ENCODE assay signal across 13 mouse cellular contexts in genomic region chr2:135700686-135701413, GRCm38 (mm10). TPM values are rescaled to one million over a fixed set of nuclear protein-coding genes. Genes with fewer than 3 reads are reported as not detected.
DNase-seq lines count a peak whose midpoint lies in the region; ATAC-seq and TF ChIP-seq lines count a peak whose summit lies in the region.
"Had no signal": no experiment of that assay in that cellular context is flagged by ENCODE, and none has a peak within 500 bp of the region (broad histone marks: within the 10 kb centered on the region; RNA-seq: fewer than 3 reads in every experiment).

No protein-coding gene starts in this region.

- H3K36me3 ChIP-seq in heart, embryonic 10.5 days = no peaks in the 10 kb centered on the region
- H3K36me3 ChIP-seq in heart, embryonic 11.5 days (ENCODE audit: control insufficient read depth, insufficient read depth, low read length) = no peaks in the 10 kb centered on the region
- peaks cover 0 to 20% of the 10 kb centered on the region in 2 experiments; a peak in 2 of 4 replicates for H3K36me3 ChIP-seq in MEL (ENCODE audit: control insufficient read depth in 1 of 2, insufficient read depth in 2 of 2, low read length in 2 of 2)
- no peaks in the 10 kb centered on the region for H3K36me3 ChIP-seq in liver, embryonic 15.5 days (replicated peaks)
- no peaks in the 10 kb centered on the region for H3K36me3 ChIP-seq in intestine, postnatal 0 days (ENCODE audit: control insufficient read depth, insufficient read depth)
- H3K36me3 ChIP-seq: G1E had no signal

- no peaks in the 10 kb centered on the region for H3K9me3 ChIP-seq in heart, embryonic 10.5 days
- H3K9me3 ChIP-seq in heart, embryonic 11.5 days (replicated peaks; ENCODE audit: control insufficient read depth, low read length) = no peaks in the 10 kb centered on the region
- no peaks in the 10 kb centered on the region for H3K9me3 ChIP-seq in MEL (replicated peaks; ENCODE audit: insufficient read depth, low read length)
- H3K9me3 ChIP-seq in liver, embryonic 15.5 days (replicated peaks) = no peaks in the 10 kb centered on the region
- no peaks in the 10 kb centered on the region for H3K9me3 ChIP-seq in intestine, postnatal 0 days (ENCODE audit: control insufficient read depth)

- H3K4me2 ChIP-seq in heart, embryonic 11.5 days = no peak overlapping the region
- no peak overlapping the region for H3K4me2 ChIP-seq in liver, embryonic 15.5 days
- H3K4me2 ChIP-seq in intestine, postnatal 0 days (replicated peaks; ENCODE audit: low read depth) = no peak overlapping the region

- no peak for ATAC-seq in heart, embryonic 11.5 days (replicated peaks; ENCODE audit: insufficient number of reproducible peaks, low FRiP score, low TSS enrichment)
- ATAC-seq in common myeloid progenitor, adult 5-6 weeks (replicated peaks; ENCODE audit: low read depth, poor library complexity, severe bottlenecking) = peak; percentile 98
- peak; percentile 92 for ATAC-seq in liver, embryonic 15.5 days (ENCODE audit: insufficient read depth)
- ATAC-seq in intestine, postnatal 0 days = no peak

- peak; percentile 100 for TF ChIP-seq EP300 in MEL (IDR thresholded peaks at IDR 0.05; ENCODE audit: low read depth in 1 of 2, low read length in 2 of 2)

- 0 out of 2 replicates have a peak overlapping the region, but pooled peaks have one; percentile 32 for H3K27ac ChIP-seq in heart, embryonic 10.5 days
- H3K27ac ChIP-seq in heart, embryonic 11.5 days (ENCODE audit: low read depth, low read length) = no peak overlapping the region
- H3K27ac ChIP-seq in MEL (ENCODE audit: control insufficient read depth, low read depth, low read length) = peak overlapping the region; percentile 90
- H3K27ac ChIP-seq in liver, embryonic 15.5 days (replicated peaks) = no peak overlapping the region
- no peak overlapping the region for H3K27ac ChIP-seq in intestine, postnatal 0 days (ENCODE audit: low read depth, low read length)
- H3K27ac ChIP-seq: macrophage had no signal

- TF ChIP-seq POLR2A in MEL (IDR thresholded peaks at IDR 0.05; ENCODE audit: control insufficient read depth in 1 of 2, insufficient read depth in 1 of 2, low read depth in 1 of 2, low read length in 2 of 2, poor library complexity in 1 of 2) = no peak

- H3K4me3 ChIP-seq in heart, embryonic 10.5 days = no peak overlapping the region
- H3K4me3 ChIP-seq in heart, embryonic 11.5 days (ENCODE audit: low read depth, low read length) = no peak overlapping the region
- no peak overlapping the region for H3K4me3 ChIP-seq in MEL (ENCODE audit: control insufficient read depth in 1 of 2, insufficient read depth in 1 of 2, low read depth in 2 of 2, low read length in 2 of 2)
- H3K4me3 ChIP-seq in liver, embryonic 15.5 days (replicated peaks) = no peak overlapping the region
- H3K4me3 ChIP-seq in intestine, postnatal 0 days (ENCODE audit: low read depth, low read length) = no peak overlapping the region

- DNase-seq in heart, embryonic 10.5 days (ENCODE audit: low spot score) = no peak
- DNase-seq in MEL (ENCODE audit: low read depth, low spot score) = peak; percentile 89
- no peak for DNase-seq in layer of hippocampus, adult 8-10 months (ENCODE audit: low spot score in 2 of 2)
- no peak for DNase-seq in gastrocnemius, postnatal 10 days
- DNase-seq: cerebellum, adult 18-20 months; embryo, embryonic 11 days; lung, adult 18-20 months had no signal

- H3K79me2 ChIP-seq in MEL (ENCODE audit: control insufficient read depth, insufficient read depth, low read length, poor library complexity) = no peaks in the 10 kb centered on the region

- TF ChIP-seq RAD21 in MEL (IDR thresholded peaks at IDR 0.05; ENCODE audit: low read depth, low read length) = no peak

- H3K27me3 ChIP-seq in heart, embryonic 10.5 days (ENCODE audit: insufficient read depth, poor library complexity, severe bottlenecking) = no peaks in the 10 kb centered on the region
- H3K27me3 ChIP-seq in heart, embryonic 11.5 days (ENCODE audit: control insufficient read depth, insufficient read depth, low read length) = no peaks in the 10 kb centered on the region
- H3K27me3 ChIP-seq in MEL (ENCODE audit: control insufficient read depth in 1 of 2, insufficient read depth in 2 of 2, low read length in 2 of 2) = no peaks in the 10 kb centered on the region
- H3K27me3 ChIP-seq in liver, embryonic 15.5 days = no peaks in the 10 kb centered on the region
- H3K27me3 ChIP-seq in intestine, postnatal 0 days (replicated peaks; ENCODE audit: control insufficient read depth, insufficient read depth, low read length) = no peaks in the 10 kb centered on the region

- H3K9ac ChIP-seq in heart, embryonic 11.5 days (ENCODE audit: low read depth, low read length) = no peak overlapping the region
- peak overlapping the region; percentile 32; the same call in 1 of the 2 replicates for H3K9ac ChIP-seq in MEL (ENCODE audit: control insufficient read depth, low read depth, low read length, poor library complexity, severe bottlenecking)
- H3K9ac ChIP-seq in liver, embryonic 15.5 days = no peak overlapping the region
- no peak overlapping the region for H3K9ac ChIP-seq in intestine, postnatal 0 days (ENCODE audit: low read depth, low read length)

- 66% methylated on average over 7 of the region's 7 CpGs for WGBS in heart, embryonic 10.5 days
- 61% methylated on average over 7 of the region's 7 CpGs for WGBS in heart, embryonic 11.5 days (ENCODE audit: insufficient replicate concordance)
- 40% methylated on average over 7 of the region's 7 CpGs for WGBS in liver, embryonic 15.5 days (ENCODE audit: insufficient replicate concordance)
- 83% methylated on average over 7 of the region's 7 CpGs for WGBS in intestine, postnatal 0 days

- H3K4me1 ChIP-seq in heart, embryonic 10.5 days = peaks cover 4% of the 10 kb centered on the region; the same call in 1 of the 2 replicates
- no peaks in the 10 kb centered on the region for H3K4me1 ChIP-seq in heart, embryonic 11.5 days (ENCODE audit: control insufficient read depth, insufficient read depth, low read length)
- peaks cover 12 to 14% of the 10 kb centered on the region in 2 experiments for H3K4me1 ChIP-seq in MEL (ENCODE audit: control insufficient read depth in 1 of 2, insufficient read depth in 2 of 2, low read length in 2 of 2)
- peaks cover 14% of the 10 kb centered on the region for H3K4me1 ChIP-seq in liver, embryonic 15.5 days (replicated peaks)
- H3K4me1 ChIP-seq in intestine, postnatal 0 days (replicated peaks; ENCODE audit: control insufficient read depth, insufficient read depth, low read length) = no peaks in the 10 kb centered on the region

- no peak for TF ChIP-seq CTCF in MEL (IDR thresholded peaks at IDR 0.05 in 2 of 3, conservative IDR thresholded peaks at IDR 0.05 in 1 of 3; ENCODE audit: control insufficient read depth in 1 of 3, insufficient read depth in 1 of 3, low read depth in 2 of 3, low read length in 3 of 3, poor library complexity in 1 of 3, severe bottlenecking in 1 of 3)
- no peak for TF ChIP-seq CTCF in intestine, postnatal 0 days (IDR thresholded peaks at IDR 0.05; ENCODE audit: low read depth)

TF ChIP-seq in MEL, 35 proteins besides CTCF, POLR2A, EP300 and RAD21 (continues in another document):
- TF ChIP-seq ZKSCAN1 (IDR thresholded peaks at IDR 0.05; ENCODE audit: low read depth, low read length) (no peak), BHLHE40 (IDR thresholded peaks at IDR 0.05; ENCODE audit: borderline replicate concordance, low read depth, low read length) (0 out of 2 replicates have a peak, but pooled peaks have one; percentile 36), TCF12 (IDR thresholded peaks at IDR 0.05; ENCODE audit: low read depth, low read length) (peak; percentile 100), ETS1 (IDR thresholded peaks at IDR 0.05; ENCODE audit: low read depth, low read length) (peak; percentile 92), NELFE (IDR thresholded peaks at IDR 0.05; ENCODE audit: low read depth, low read length) (no peak), JUND (IDR thresholded peaks at IDR 0.05; ENCODE audit: low read depth, low read length) (0 out of 2 replicates have a peak, but pooled peaks have one; percentile 5), MXI1 (IDR thresholded peaks at IDR 0.05; ENCODE audit: low read depth, low read length) (peak; percentile 91), ZMIZ1 (IDR thresholded peaks at IDR 0.05; ENCODE audit: low read depth, low read length) (no peak), KAT2A (conservative IDR thresholded peaks at IDR 0.05; ENCODE audit: low read depth, low read length) (no peak), USF2 (IDR thresholded peaks at IDR 0.05; ENCODE audit: borderline replicate concordance in 1 of 2, insufficient read depth in 1 of 2, low read depth in 1 of 2, low read length in 2 of 2) (no peak), USF1 (IDR thresholded peaks at IDR 0.05; ENCODE audit: low read depth, low read length) (no peak), ZNF384 (IDR thresholded peaks at IDR 0.05; ENCODE audit: low read depth, low read length) (peak; percentile 61; the same call in 1 of the 2 replicates), NRF1 (IDR thresholded peaks at IDR 0.05; ENCODE audit: insufficient read depth, low read depth, low read length, poor library complexity, severe bottlenecking) (no peak), ELF1 (IDR thresholded peaks at IDR 0.05; ENCODE audit: low read depth, low read length) (no peak), SMC3 (IDR thresholded peaks at IDR 0.05; ENCODE audit: low read depth, low read length) (no peak), HCFC1 (IDR thresholded peaks at IDR 0.05; ENCODE audit: low read depth, low read length) (no peak), E2F4 (IDR thresholded peaks at IDR 0.05; ENCODE audit: borderline replicate concordance, low read depth, low read length) (no peak), MAFK (IDR thresholded peaks at IDR 0.05; ENCODE audit: borderline replicate concordance, low read depth, low read length) (0 out of 2 replicates have a peak, but pooled peaks have one; percentile 54), SIN3A (IDR thresholded peaks at IDR 0.05; ENCODE audit: low read length) (peak; percentile 95), TBP (IDR thresholded peaks at IDR 0.05; ENCODE audit: low read depth, low read length) (peak; percentile 39; the same call in 1 of the 2 replicates), MYB (IDR thresholded peaks at IDR 0.05; ENCODE audit: low read depth, low read length) (peak; percentile 94)

RNA-seq across cellular contexts. Expression of gene Plcb4, which starts 42.0 kb away (rescaled TPM):
- 17.8 and 22.4 TPM in 2 replicates for polyA plus RNA-seq in heart, embryonic 10.5 days (2016; fragmentation: Nextera tagmentation; extraction: Ambion mirVana)
- 25.8 and 33.8 TPM in 2 replicates for polyA plus RNA-seq in heart, embryonic 11.5 days (2014; fragmentation: Nextera tagmentation; extraction: Ambion mirVana)
- total RNA-seq in MEL (2012; rRNA removed) = 0.33 TPM in 1 of 2 replicates, not detected in the other
- polyA plus RNA-seq in MEL (2012; ENCODE audit: insufficient read depth in 1 of 2, insufficient read length in 2 of 2, low read depth in 1 of 2, low replicate concordance in 2 of 2, missing spikeins in 1 of 2) = not detected
- total RNA-seq in common myeloid progenitor, adult 5-6 weeks (2017) = 25.3 and 34.9 TPM in 2 replicates
- polyA plus RNA-seq in liver, embryonic 15.5 days (2015; fragmentation: Nextera tagmentation; extraction: Ambion mirVana) = 1.6 and 2.2 TPM in 2 replicates
- 10 to 100 TPM; 18.2 to 34.6 (median 22.3) TPM for total RNA-seq in layer of hippocampus, adult 8-10 months (2022)
- total RNA-seq in gastrocnemius, postnatal 10 days (2021) = 10 to 100 TPM; 32.8 to 39.9 TPM
- polyA plus RNA-seq in intestine, postnatal 0 days (2015; fragmentation: Nextera tagmentation; extraction: Ambion mirVana) = 5.5 and 5.9 TPM in 2 replicates
- polyA plus RNA-seq: G1E had no signal

Comparison
In these comparisons a context has a peak if more than half of its experiments do, and no peak if none do; other contexts are left out.
1. H3K27ac ChIP-seq: peak in heart, embryonic 10.5 days (single experiment) and MEL (single experiment); none in heart, embryonic 11.5 days (single experiment), liver, embryonic 15.5 days (single experiment) and intestine, postnatal 0 days (single experiment).
2. ATAC-seq: peak in common myeloid progenitor, adult 5-6 weeks (single experiment) and liver, embryonic 15.5 days (single experiment); none in heart, embryonic 11.5 days (single experiment) and intestine, postnatal 0 days (single experiment).